Mouse (Mus musculus) telencephalon, adult 2 months (tissue): Measurements from ENCODE around the gene Pibf1.

Experiments
- DNase-seq: peaks from one replicate; pipeline ENCODE4 v3.0.0-alpha.2; 2011; ENCODE audit warnings: low read depth, low spot score

Gene Pibf1

DNA sequence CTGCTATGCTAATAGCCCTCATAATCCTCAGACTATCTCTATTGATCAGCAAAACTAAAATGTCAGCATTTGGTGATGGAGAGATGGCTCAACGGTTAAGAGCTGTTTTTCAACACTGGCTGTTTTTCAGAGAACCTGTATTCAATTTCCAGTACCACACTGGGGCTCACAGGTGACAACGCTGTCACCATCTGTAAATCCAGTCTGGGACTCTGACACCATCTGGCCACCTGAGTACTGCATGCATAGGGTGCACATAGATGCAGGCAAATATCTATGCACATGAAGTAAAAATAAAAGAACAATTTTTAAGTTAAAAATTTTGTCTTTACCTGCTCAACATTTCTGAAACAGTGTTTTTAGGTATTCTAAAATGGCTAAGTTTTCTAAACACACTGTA lies 40.8 kb downstream of the Pibf1 start:
- DNase-seq, result no peak

DNA sequence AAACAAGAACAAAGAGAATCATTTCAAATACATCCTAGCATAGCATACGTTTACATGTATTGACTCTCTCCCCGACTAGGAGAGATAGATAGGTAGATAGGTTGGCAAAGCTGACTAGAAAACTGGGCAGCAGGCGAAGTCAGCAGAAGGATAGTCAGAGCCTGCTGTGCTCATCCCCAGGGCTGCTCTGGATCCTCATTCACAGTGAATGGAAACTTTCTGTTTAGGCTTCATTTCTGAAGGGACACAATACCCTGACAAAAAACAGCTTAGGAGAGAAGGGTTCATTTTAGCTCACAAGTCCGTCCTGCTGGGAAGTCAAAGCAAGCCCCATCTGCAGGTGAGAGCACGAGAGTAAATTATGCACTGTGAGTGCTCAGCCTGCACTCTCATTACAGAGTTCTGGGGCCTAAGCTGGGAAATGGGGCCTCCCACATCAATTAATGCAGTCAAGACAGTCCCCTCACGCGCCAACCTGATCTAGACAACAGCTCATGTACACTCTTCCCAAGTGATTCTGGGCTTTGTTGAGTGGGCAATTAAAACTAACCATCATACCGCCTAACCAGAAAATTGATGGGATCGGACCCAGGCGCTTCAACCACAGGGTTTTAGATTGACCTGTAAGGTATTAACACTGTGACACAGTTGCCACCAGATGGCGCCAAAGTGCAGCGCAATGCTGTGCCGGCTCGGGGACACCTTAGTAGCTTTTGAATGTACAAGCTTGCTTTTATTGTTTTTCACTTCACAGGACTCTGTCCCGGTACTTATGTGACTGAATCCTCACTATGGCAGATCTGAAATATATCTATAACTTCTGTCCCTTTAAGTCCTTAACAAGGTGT lies 42.8 kb downstream of the Pibf1 start:
- DNase-seq, result peak; percentile 57

- DNase-seq, result no peak
These were observed 47.6 kb downstream of the Pibf1 start for GRCm38 (mm10) chr14:99146841-99147240.

GRCm38 (mm10) chr14:99152683-99153082 lies 53.5 kb downstream of the Pibf1 start:
- no peak for DNase-seq

GRCm38 (mm10) chr14:99159940-99160339 lies 60.7 kb downstream of the Pibf1 start:
- DNase-seq, result no peak

DNA sequence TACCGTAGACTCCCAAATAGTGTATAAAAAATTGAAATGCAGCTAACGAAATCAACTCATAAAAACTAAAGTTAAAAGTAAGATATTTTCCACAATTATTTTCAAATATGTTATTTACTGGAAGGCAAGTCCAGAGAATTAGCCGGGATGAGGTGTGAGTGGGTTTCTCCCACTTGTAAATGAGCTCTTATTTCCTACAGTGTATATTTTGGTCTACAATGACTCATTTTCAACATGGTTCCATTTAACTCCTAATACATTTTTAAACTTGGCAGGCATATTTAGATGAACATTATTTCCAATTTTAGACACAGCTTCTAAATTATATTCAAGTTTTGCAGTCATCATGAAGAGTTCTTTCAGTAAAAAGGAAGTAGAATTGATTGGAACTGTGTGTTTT lies 63.8 kb downstream of the Pibf1 start:
- DNase-seq, result peak; percentile 58

GRCm38 (mm10) chr14:99174138-99174745 lies 75.0 kb downstream of the Pibf1 start:
- no peak for DNase-seq

DNA sequence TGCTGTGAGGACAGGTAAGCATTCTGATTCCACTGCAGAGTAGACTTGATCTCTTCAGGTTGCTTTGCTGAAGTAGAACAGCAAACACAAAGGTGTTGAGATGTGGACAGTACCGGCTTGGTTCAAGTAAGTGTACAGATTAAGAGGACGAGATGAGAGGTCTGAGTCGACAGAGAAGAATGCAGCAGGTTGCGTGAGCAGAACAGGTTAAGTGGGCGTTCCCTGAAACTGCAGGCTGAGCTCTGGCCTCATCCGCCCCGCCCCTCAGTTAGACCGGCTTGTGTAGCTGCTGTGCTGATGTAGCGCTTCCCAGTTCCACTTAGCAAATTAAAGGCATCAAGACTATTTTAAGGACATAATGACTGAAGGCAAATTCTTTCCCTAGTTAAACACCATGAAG lies 77.3 kb downstream of the Pibf1 start:
- no peak for DNase-seq

GRCm38 (mm10) chr14:99190153-99190790 lies 91.0 kb downstream of the Pibf1 start:
- no peak for DNase-seq

DNA sequence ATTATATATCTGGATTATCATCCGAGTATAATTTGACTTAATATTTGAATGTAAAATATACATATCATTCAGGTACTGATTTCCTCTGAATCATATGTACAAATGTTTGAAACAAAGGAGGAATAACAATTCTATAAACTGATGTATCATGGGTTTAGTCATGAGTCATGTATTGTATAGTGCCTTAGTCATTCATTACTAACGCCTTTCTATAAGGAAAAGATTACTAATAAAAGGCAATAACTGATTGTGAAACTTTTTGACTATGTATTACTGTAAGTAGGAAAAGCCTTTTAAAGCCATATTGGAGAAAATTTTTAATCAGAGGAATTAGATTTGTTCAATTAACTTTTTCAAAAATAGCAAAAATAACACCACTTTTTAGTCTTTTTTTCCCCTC lies 106.6 kb downstream of the Pibf1 start:
- no peak for DNase-seq

GRCm38 (mm10) chr14:99206591-99206990 lies 107.4 kb downstream of the Pibf1 start:
- DNase-seq, result no peak

GRCm38 (mm10) chr14:99210431-99210830 lies 111.2 kb downstream of the Pibf1 start:
- no peak for DNase-seq

GRCm38 (mm10) chr14:99218396-99219012 lies 119.3 kb downstream of the Pibf1 start:
- no peak for DNase-seq

GRCm38 (mm10) chr14:99219757-99220171 lies 120.5 kb downstream of the Pibf1 start:
- DNase-seq, result no peak

DNA sequence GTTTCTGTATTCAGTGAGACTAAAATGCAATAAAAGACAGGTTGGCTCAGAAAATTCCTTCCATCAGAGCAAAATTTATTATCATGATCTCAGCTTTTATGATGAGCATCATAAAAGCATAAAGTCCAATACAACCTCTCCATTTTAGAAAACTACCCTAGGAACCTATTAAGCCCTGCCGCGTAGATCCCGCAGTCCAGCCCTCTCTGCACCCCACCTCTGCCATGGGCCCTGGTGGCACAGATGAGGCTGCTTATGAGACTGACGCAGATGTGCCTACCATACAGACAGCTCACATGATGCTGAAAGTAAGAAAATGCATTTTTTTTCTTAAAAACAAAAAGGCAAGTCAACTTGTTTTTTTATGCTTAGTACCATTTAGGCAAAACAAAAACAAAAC lies 126.7 kb downstream of the Pibf1 start:
- DNase-seq, result no peak

- DNase-seq, result no peak
These were observed 130.0 kb downstream of the Pibf1 start for GRCm38 (mm10) chr14:99229071-99229780.

DNA sequence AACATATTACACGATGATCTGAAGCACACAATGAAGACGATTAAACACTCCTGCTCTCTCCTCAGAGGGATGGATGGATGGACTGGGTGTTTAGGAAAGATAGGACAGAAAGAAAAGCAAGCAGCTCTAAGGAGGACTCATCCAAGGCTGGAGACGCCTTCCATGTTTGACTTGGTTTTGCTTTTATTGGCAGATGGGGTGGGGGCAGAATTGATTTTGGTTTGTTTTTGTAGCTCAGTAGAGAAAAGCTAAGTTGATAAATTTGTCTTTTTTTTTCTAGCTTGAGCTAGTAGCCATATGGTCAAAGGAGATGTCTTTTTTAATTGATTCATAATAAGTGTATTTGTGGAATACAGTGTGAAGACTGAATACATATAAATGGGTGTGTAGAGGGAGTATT lies 133.8 kb downstream of the Pibf1 start:
- no peak for DNase-seq

GRCm38 (mm10) chr14:99237115-99237514 lies 137.9 kb downstream of the Pibf1 start:
- no peak for DNase-seq

GRCm38 (mm10) chr14:99240563-99240962 lies 141.3 kb downstream of the Pibf1 start:
- DNase-seq, result no peak

- no peak for DNase-seq
These were observed 145.3 kb downstream of the Pibf1 start for GRCm38 (mm10) chr14:99244508-99244907.

DNA sequence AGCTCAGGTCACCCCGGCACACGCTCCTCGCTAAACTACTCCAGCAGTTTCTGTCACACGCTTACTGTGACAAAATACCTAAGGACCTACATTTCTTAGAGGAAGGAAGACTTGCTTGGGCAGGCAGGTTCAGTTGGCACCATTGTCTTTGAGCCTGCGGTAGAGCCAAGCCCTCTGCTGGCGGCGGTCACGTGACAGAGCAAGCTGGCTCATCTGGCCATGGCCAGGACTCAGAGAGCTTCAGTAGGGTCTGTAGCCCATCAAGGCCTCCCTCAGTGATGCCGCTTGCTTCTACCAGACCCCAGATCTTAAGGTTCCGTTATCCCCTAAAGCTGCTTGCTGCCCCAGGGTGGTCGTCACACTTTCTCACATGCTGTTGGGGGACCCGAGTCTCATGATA lies 162.8 kb downstream of the Pibf1 start:
- no peak for DNase-seq

- no peak for DNase-seq
These were observed 164.6 kb downstream of the Pibf1 start for GRCm38 (mm10) chr14:99263816-99264215.
